In the genomic region with DNA sequence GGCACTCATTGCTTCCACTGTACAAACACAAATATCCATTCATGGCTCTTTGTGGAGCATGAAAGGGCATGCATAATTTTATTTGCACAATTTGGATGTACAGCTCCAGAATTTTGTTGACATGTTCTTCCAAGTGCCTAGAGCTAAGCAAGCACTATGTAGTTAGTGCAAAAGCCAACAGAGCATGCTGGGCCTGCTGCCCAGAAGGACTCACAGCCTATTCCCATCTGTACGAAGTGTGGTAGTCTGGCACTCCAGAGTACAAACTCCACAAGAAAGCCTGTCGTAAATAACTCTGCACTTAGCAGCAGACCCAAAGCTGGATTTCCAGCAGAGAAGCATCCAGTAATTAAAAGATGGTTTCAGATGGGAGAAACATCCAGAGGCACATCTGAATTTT, we compare ENCODE assay signal across 15 mouse cellular contexts.
A peak's percentile ranks its signal among the peaks of the same experiment; 100 is the strongest.
DNase-seq lines count a peak whose midpoint lies in the region; ATAC-seq and TF ChIP-seq lines count a peak whose summit lies in the region.
"Had no signal": no experiment of that assay in that cellular context is flagged by ENCODE, and none has a peak within 500 bp of the region (broad histone marks: within the 10 kb centered on the region; RNA-seq: fewer than 3 reads in every experiment).

No protein-coding gene starts in this region.

- H3K27me3 ChIP-seq in forebrain, embryonic 14.5 days (replicated peaks; ENCODE audit: control insufficient read depth, insufficient read depth, low read length): no peaks in the 10 kb centered on the region
- H3K27me3 ChIP-seq in forebrain, embryonic 10.5 days (ENCODE audit: poor library complexity, severe bottlenecking): no peaks in the 10 kb centered on the region
- no peaks in the 10 kb centered on the region for H3K27me3 ChIP-seq in stomach, embryonic 15.5 days (replicated peaks)
- no peaks in the 10 kb centered on the region for H3K27me3 ChIP-seq in stomach, postnatal 0 days (ENCODE audit: control insufficient read depth, insufficient read depth, low read length)
- H3K27me3 ChIP-seq: megakaryocyte, embryonic 14.5 days had no signal

- no peak overlapping the region for H3K27ac ChIP-seq in forebrain, embryonic 14.5 days (ENCODE audit: low read depth, low read length)
- no peak overlapping the region for H3K27ac ChIP-seq in forebrain, embryonic 10.5 days
- no peak overlapping the region for H3K27ac ChIP-seq in stomach, embryonic 15.5 days
- no peak overlapping the region for H3K27ac ChIP-seq in stomach, postnatal 0 days (replicated peaks)
- H3K27ac ChIP-seq: left cerebral cortex, adult 2 months had no signal

- no peak overlapping the region for H3K4me3 ChIP-seq in forebrain, embryonic 14.5 days (ENCODE audit: low read depth, low read length)
- no peak overlapping the region for H3K4me3 ChIP-seq in forebrain, embryonic 10.5 days
- no peak overlapping the region for H3K4me3 ChIP-seq in stomach, embryonic 15.5 days (replicated peaks)
- H3K4me3 ChIP-seq in stomach, postnatal 0 days (ENCODE audit: low read depth, low read length): no peak overlapping the region
- H3K4me3 ChIP-seq: left cerebral cortex, adult 2 months; megakaryocyte, embryonic 14.5 days had no signal

- no peak for TF ChIP-seq EP300 in stomach, postnatal 0 days (optimal IDR thresholded peaks at IDR 0.05)

- peak; percentile 48; the same call in 1 of the 2 replicates for ATAC-seq in forebrain, embryonic 14.5 days
- 0 out of 2 replicates have a peak, but pooled peaks have one; percentile 31 for ATAC-seq in stomach, embryonic 15.5 days (ENCODE audit: insufficient read depth, low FRiP score, low read depth)
- no peak for ATAC-seq in stomach, postnatal 0 days (ENCODE audit: low FRiP score, low TSS enrichment)

- peak; percentile 23 for DNase-seq in forebrain, embryonic 14.5 days (ENCODE audit: low spot score)
- DNase-seq in forebrain, embryonic 10.5 days (ENCODE audit: extremely low spot score, low spot score): no peak
- peak; percentile 31 to 47 for DNase-seq in kidney, postnatal 4 days
- no peak for DNase-seq in kidney, postnatal 25 days
- DNase-seq in stomach, postnatal 0 days (ENCODE audit: low spot score): no peak
- DNase-seq in cerebellum, postnatal 25 days: no peak
- DNase-seq in thymus, adult 18-20 months: no peak
- DNase-seq: adrenal gland, postnatal 36 days; cerebellum, adult 18-20 months; gastrocnemius, postnatal 14 days had no signal

- H3K4me2 ChIP-seq in forebrain, embryonic 14.5 days (ENCODE audit: low read length): no peak overlapping the region
- H3K4me2 ChIP-seq in stomach, embryonic 15.5 days: no peak overlapping the region
- H3K4me2 ChIP-seq in stomach, postnatal 0 days (replicated peaks; ENCODE audit: low read depth): no peak overlapping the region
- H3K4me2 ChIP-seq: heart, embryonic 11.5 days; liver, embryonic 11.5 days had no signal

- 62% methylated on average over 2 of the region's 2 CpGs for WGBS in forebrain, embryonic 14.5 days
- 92% methylated on average over 2 of the region's 2 CpGs for WGBS in forebrain, embryonic 10.5 days
- WGBS in stomach, embryonic 15.5 days: 57% methylated on average over 2 of the region's 2 CpGs
- 20% methylated on average over 2 of the region's 2 CpGs for WGBS in stomach, postnatal 0 days

- H3K9ac ChIP-seq in forebrain, embryonic 14.5 days (ENCODE audit: low read length): no peak overlapping the region
- no peak overlapping the region for H3K9ac ChIP-seq in stomach, embryonic 15.5 days
- no peak overlapping the region for H3K9ac ChIP-seq in stomach, postnatal 0 days (ENCODE audit: low read length)

- no peaks in the 10 kb centered on the region for H3K36me3 ChIP-seq in forebrain, embryonic 14.5 days (ENCODE audit: control insufficient read depth, insufficient read depth, low read length)
- H3K36me3 ChIP-seq in forebrain, embryonic 10.5 days (replicated peaks): no peaks in the 10 kb centered on the region
- H3K36me3 ChIP-seq in stomach, embryonic 15.5 days: no peaks in the 10 kb centered on the region
- no peaks in the 10 kb centered on the region for H3K36me3 ChIP-seq in stomach, postnatal 0 days (ENCODE audit: control insufficient read depth, insufficient read depth, low read length)

- H3K4me1 ChIP-seq in forebrain, embryonic 14.5 days (ENCODE audit: control insufficient read depth, insufficient read depth, low read length): no peaks in the 10 kb centered on the region
- no peaks in the 10 kb centered on the region for H3K4me1 ChIP-seq in forebrain, embryonic 10.5 days
- no peaks in the 10 kb centered on the region for H3K4me1 ChIP-seq in stomach, embryonic 15.5 days
- no peaks in the 10 kb centered on the region for H3K4me1 ChIP-seq in stomach, postnatal 0 days (replicated peaks; ENCODE audit: control insufficient read depth, insufficient read depth)
- H3K4me1 ChIP-seq: megakaryocyte, embryonic 14.5 days had no signal

- H3K9me3 ChIP-seq in forebrain, embryonic 14.5 days (replicated peaks; ENCODE audit: control insufficient read depth, low read length): no peaks in the 10 kb centered on the region
- no peaks in the 10 kb centered on the region for H3K9me3 ChIP-seq in forebrain, embryonic 10.5 days
- no peaks in the 10 kb centered on the region for H3K9me3 ChIP-seq in stomach, embryonic 15.5 days
- no peaks in the 10 kb centered on the region for H3K9me3 ChIP-seq in stomach, postnatal 0 days (ENCODE audit: control insufficient read depth, low read length)
- H3K9me3 ChIP-seq: megakaryocyte, embryonic 14.5 days had no signal

- TF ChIP-seq CTCF in stomach, postnatal 0 days (IDR thresholded peaks at IDR 0.05; ENCODE audit: low read depth): no peak

Comparison
In these comparisons a context has a peak if more than half of its experiments do, and no peak if none do; other contexts are left out.
1. DNase-seq: peak in forebrain, embryonic 14.5 days (single experiment) and kidney, postnatal 4 days (2 of 2); none in forebrain, embryonic 10.5 days (single experiment), kidney, postnatal 25 days (0 of 2), stomach, postnatal 0 days (single experiment), cerebellum, postnatal 25 days (0 of 2) and thymus, adult 18-20 months (0 of 2).